Comparison of ENCODE assay signal across 12 mouse cellular contexts in genomic region chr12:71919156-71919555, GRCm38 (mm10).
DNase-seq lines count a peak whose midpoint lies in the region; ATAC-seq and TF ChIP-seq lines count a peak whose summit lies in the region.
"Had no signal": no experiment of that assay in that cellular context is flagged by ENCODE, and none has a peak within 500 bp of the region (broad histone marks: within the 10 kb centered on the region; RNA-seq: fewer than 3 reads in every experiment).

No protein-coding gene starts in this region.

- no peak overlapping the region for H3K4me2 ChIP-seq in kidney, embryonic 14.5 days (replicated peaks; ENCODE audit: low read depth, low read length)
- no peak overlapping the region for H3K4me2 ChIP-seq in embryonic facial prominence, embryonic 14.5 days (ENCODE audit: low read depth, low read length)
- H3K4me2 ChIP-seq in midbrain, embryonic 15.5 days, result no peak overlapping the region
- H3K4me2 ChIP-seq: hindbrain, embryonic 15.5 days had no signal

- no peak for TF ChIP-seq POLR2A in thymus, adult 2 months (IDR thresholded peaks at IDR 0.05; ENCODE audit: control insufficient read depth, extremely low read depth, insufficient read depth, low read length, poor library complexity)

- ATAC-seq in kidney, embryonic 14.5 days (ENCODE audit: low FRiP score, low TSS enrichment), result no peak
- ATAC-seq in embryonic facial prominence, embryonic 14.5 days (ENCODE audit: low read depth), result no peak; the same call in 1 of the 2 replicates
- no peak for ATAC-seq in midbrain, embryonic 15.5 days (replicated peaks)

- no peaks in the 10 kb centered on the region for H3K9me3 ChIP-seq in kidney, embryonic 14.5 days (ENCODE audit: control insufficient read depth, low read length)
- no peaks in the 10 kb centered on the region for H3K9me3 ChIP-seq in embryonic facial prominence, embryonic 14.5 days (ENCODE audit: control insufficient read depth, low read length)
- no peaks in the 10 kb centered on the region for H3K9me3 ChIP-seq in midbrain, embryonic 15.5 days
- H3K9me3 ChIP-seq: hindbrain, embryonic 15.5 days had no signal

- H3K27me3 ChIP-seq in kidney, embryonic 14.5 days (ENCODE audit: control insufficient read depth, insufficient read depth, low read length), result no peaks in the 10 kb centered on the region
- no peaks in the 10 kb centered on the region for H3K27me3 ChIP-seq in embryonic facial prominence, embryonic 14.5 days (replicated peaks; ENCODE audit: control insufficient read depth, insufficient read depth, low read length)
- no peaks in the 10 kb centered on the region for H3K27me3 ChIP-seq in midbrain, embryonic 15.5 days (replicated peaks)
- H3K27me3 ChIP-seq in thymus, adult 2 months (ENCODE audit: control insufficient read depth, insufficient read depth, low read length), result no peaks in the 10 kb centered on the region
- H3K27me3 ChIP-seq: CH12.LX; hindbrain, embryonic 15.5 days had no signal

- DNase-seq in gastrocnemius, adult 2 months, result peak; percentile 33
- DNase-seq in gastrocnemius, postnatal 36 days, result no peak
- peak; percentile 19 for DNase-seq in kidney, postnatal 14 days
- DNase-seq in embryonic facial prominence, embryonic 14.5 days (ENCODE audit: low spot score), result peak; percentile 77
- DNase-seq in thymus, adult 2 months, result no peak
- DNase-seq in ovary, postnatal 36 days (ENCODE audit: low spot score), result no peak
- DNase-seq: right cerebral cortex, postnatal 25 days had no signal

- peaks cover 4% of the 10 kb centered on the region; the same call in 1 of the 2 replicates for H3K4me1 ChIP-seq in kidney, embryonic 14.5 days (ENCODE audit: control insufficient read depth, insufficient read depth, low read length)
- H3K4me1 ChIP-seq in embryonic facial prominence, embryonic 14.5 days (ENCODE audit: control insufficient read depth, insufficient read depth, low read length), result peaks cover 14% of the 10 kb centered on the region
- H3K4me1 ChIP-seq in midbrain, embryonic 15.5 days, result peaks cover 34% of the 10 kb centered on the region
- no peaks in the 10 kb centered on the region for H3K4me1 ChIP-seq in thymus, adult 2 months (replicated peaks; ENCODE audit: control insufficient read depth, insufficient read depth, low read length)

- 61% methylated on average over 4 of the region's 4 CpGs for WGBS in kidney, embryonic 14.5 days
- 49% methylated on average over 4 of the region's 4 CpGs for WGBS in embryonic facial prominence, embryonic 14.5 days
- 60% methylated on average over 4 of the region's 4 CpGs for WGBS in midbrain, embryonic 15.5 days
- 93% methylated on average over 4 of the region's 4 CpGs for WGBS in thymus, adult 2 months

- TF ChIP-seq CTCF in gastrocnemius, adult 2 months (IDR thresholded peaks at IDR 0.05), result no peak
- TF ChIP-seq CTCF in thymus, adult 2 months (IDR thresholded peaks at IDR 0.05; ENCODE audit: borderline replicate concordance, control insufficient read depth, extremely low read depth, insufficient read depth, low read length, poor library complexity), result no peak

- no peak overlapping the region for H3K4me3 ChIP-seq in gastrocnemius, adult 2 months
- H3K4me3 ChIP-seq in kidney, embryonic 14.5 days (ENCODE audit: low read length), result no peak overlapping the region
- no peak overlapping the region for H3K4me3 ChIP-seq in embryonic facial prominence, embryonic 14.5 days (ENCODE audit: low read depth, low read length)
- H3K4me3 ChIP-seq in midbrain, embryonic 15.5 days, result no peak overlapping the region
- no peak overlapping the region for H3K4me3 ChIP-seq in thymus, adult 2 months (ENCODE audit: control insufficient read depth, insufficient read depth, low read length)
- H3K4me3 ChIP-seq: hindbrain, embryonic 15.5 days had no signal

- H3K36me3 ChIP-seq in kidney, embryonic 14.5 days (ENCODE audit: control insufficient read depth, insufficient read depth, low read length), result peaks cover 6% of the 10 kb centered on the region; the same call in 1 of the 2 replicates
- peaks cover 19% of the 10 kb centered on the region for H3K36me3 ChIP-seq in embryonic facial prominence, embryonic 14.5 days (ENCODE audit: control insufficient read depth, insufficient read depth, low read length)
- peaks cover 12% of the 10 kb centered on the region; the same call in 1 of the 2 replicates for H3K36me3 ChIP-seq in midbrain, embryonic 15.5 days (replicated peaks)
- H3K36me3 ChIP-seq in thymus, adult 2 months (ENCODE audit: control insufficient read depth, insufficient read depth, low read length), result no peaks in the 10 kb centered on the region

- H3K27ac ChIP-seq in gastrocnemius, adult 2 months, result peak overlapping the region; percentile 59
- no peak overlapping the region for H3K27ac ChIP-seq in kidney, embryonic 14.5 days (ENCODE audit: low read depth, low read length)
- peak overlapping the region; percentile 35; the same call in 1 of the 2 replicates for H3K27ac ChIP-seq in embryonic facial prominence, embryonic 14.5 days (replicated peaks; ENCODE audit: low read depth, low read length)
- peak overlapping the region; percentile 24; the same call in 1 of the 2 replicates for H3K27ac ChIP-seq in midbrain, embryonic 15.5 days
- no peak overlapping the region for H3K27ac ChIP-seq in thymus, adult 2 months (ENCODE audit: control insufficient read depth, insufficient read depth, low read length)
- H3K27ac ChIP-seq: hindbrain, embryonic 15.5 days; liver, embryonic 14.5 days had no signal

- no peak overlapping the region for H3K9ac ChIP-seq in kidney, embryonic 14.5 days (ENCODE audit: low read depth, low read length)
- H3K9ac ChIP-seq in embryonic facial prominence, embryonic 14.5 days (ENCODE audit: low read depth, low read length), result no peak overlapping the region
- H3K9ac ChIP-seq in midbrain, embryonic 15.5 days, result no peak overlapping the region
- H3K9ac ChIP-seq: hindbrain, embryonic 15.5 days; liver, embryonic 14.5 days had no signal

- intact Hi-C loops in gastrocnemius, adult 2 months (cut with DNase I), result no loop called here
- intact Hi-C loops in gastrocnemius, postnatal 36 days (cut with DNase I), result no loop called here

Comparison
In these comparisons a context has a peak if more than half of its experiments do, and no peak if none do; other contexts are left out.
1. DNase-seq: peak in gastrocnemius, adult 2 months (single experiment), kidney, postnatal 14 days (single experiment) and embryonic facial prominence, embryonic 14.5 days (single experiment); none in gastrocnemius, postnatal 36 days (0 of 2), thymus, adult 2 months (single experiment) and ovary, postnatal 36 days (single experiment).
2. H3K27ac ChIP-seq: peak in gastrocnemius, adult 2 months (single experiment), embryonic facial prominence, embryonic 14.5 days (single experiment) and midbrain, embryonic 15.5 days (single experiment); none in kidney, embryonic 14.5 days (single experiment) and thymus, adult 2 months (single experiment).